Mouse (Mus musculus): ENCODE data around the gene Gga3.

The Gga3 gene

DNA sequence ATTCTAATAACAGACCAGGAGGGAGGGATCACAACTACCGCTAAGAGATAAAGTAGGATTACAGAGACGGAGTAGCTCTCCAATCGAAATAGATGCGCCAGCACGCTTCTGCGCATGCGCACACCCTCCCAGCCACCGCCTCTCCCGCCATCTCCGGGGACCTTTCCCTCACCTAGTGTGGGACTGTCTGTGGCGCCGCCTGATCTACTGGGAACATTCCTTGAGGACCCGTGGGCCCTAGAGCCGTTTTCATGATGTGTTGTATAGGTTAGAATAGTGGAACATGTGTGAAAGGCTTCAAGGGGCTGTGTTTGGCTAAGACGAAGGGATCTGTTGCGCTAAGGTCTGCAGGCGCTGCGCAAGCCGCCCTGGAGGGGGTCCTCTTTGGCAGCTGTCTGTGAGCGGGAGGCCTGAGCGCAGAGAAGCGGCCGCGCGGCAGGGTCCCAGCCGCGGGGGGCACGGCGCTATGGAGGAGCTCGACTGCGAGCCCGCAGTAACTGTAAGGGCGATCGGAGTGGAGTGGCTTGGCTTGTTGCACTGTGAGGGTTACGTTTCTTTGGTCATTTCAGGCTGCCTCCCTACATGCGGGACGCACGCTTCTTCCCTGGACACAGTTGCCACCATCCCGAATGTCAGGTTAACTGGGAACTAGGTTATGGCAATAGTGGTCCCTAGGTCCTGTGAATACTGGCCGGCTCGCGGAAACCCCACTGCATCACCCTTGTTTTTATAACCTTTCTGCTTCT is 39.6 kb downstream of the Gga3 start, which contains the start of gene Nup85:
Gene Nup85 (plus strand): TSS at position 371 of the 746 bp plus-strand sequence.
- peak; percentile 92 to 98 for DNase-seq (ENCODE audit: low spot score in 2 of 2)

DNA sequence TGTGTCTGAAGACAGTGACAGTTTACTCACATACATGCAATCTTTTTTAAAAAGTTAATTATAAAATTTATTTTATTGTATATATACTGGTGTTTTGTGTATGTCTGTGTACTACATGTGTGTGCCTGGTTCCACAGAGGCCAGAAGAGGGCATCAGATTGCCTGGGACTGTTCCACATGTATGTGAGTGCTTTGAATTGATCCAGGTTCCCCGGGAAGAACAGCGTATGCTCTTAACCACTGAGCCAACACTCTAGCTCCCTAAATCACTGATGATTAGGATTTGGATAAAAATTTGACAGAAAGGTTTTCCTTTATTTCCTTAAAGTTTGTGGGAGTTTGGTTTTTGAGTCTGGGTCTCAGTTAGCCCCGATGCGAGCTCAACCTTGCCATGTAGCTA is 40.4 kb downstream of the Gga3 start:
- no peak for DNase-seq (ENCODE audit: low spot score in 2 of 2)

DNA sequence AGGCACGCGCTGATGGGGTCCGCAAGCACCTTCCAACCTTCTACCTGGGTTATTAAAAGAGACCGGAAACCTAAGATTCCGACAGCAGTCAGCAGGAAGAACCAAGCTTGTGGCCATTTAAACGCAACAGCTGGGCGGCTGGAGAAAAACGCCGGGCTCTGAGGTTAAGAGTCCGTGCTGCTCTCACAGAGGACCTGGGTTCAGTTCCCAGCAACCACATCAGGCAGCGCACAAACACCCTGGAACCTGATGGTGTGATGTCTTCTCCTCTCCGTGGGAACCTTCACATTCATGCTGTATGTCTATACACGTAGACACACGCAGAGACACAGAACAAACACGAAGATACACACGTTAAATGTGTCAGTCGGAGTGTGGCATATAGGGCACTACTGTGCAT is 48.1 kb downstream of the Gga3 start:
- DNase-seq (ENCODE audit: low spot score in 2 of 2), result no peak

DNA sequence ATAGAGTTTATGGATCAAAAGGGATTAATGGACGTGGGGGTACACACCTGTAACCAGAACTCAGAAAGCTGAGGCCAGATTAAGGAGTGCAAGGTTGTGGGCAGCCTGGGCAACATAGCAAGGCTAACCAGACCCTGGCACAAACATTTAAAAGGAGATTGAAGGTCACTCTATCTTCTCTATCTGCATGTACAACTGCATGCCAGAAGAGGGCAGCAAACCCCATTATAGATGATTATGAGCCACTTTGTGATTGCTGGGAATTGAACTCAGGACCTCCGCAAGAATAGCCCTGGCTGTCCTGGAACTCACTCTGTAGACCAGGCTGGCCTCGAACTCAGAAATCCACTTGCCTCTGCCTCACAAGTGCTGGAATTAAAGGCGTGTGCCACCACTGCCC is 51.1 kb downstream of the Gga3 start:
- peak in 1 of 2 experiments; percentile 20 for DNase-seq (ENCODE audit: low spot score in 2 of 2)

DNA sequence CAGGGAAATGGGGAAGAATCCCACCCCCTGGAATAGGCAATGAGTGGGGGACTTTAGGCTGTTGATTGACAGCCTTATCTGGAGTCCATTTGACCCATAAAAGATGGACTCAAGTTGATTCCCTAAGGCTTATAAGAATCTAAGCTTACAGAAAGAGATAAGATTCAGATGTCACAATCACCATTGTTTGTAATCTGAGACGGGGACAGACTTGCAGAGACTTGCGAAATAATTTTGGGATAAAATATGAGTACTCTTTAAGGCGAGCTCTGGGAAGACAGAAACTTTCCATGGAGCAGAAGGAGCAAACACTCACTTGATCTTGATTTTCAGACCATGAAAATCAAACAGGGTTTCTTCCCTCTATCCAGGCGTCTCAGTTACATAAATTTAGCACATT is 60.3 kb downstream of the Gga3 start:
- no peak for DNase-seq (ENCODE audit: low spot score in 2 of 2)

DNA sequence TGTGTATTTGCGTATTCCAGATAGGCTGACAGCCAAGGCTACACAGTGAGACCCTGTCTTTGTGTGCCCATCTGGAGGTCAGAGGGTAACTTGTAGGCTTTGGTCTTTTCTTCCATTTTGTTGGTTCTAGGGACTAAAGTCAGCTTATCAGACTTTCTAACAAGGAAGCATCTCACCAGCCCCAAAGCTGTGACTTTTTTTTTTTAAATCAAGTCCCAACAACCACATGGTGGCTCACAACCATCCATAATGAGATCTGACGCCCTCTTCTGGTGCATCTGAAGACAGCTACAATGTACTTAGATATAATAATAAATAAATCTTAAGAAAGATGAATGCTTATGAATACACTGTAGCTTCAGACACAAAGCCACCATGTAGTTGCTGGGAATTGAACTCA is 65.8 kb downstream of the Gga3 start:
- no peak for DNase-seq (ENCODE audit: low spot score in 2 of 2)

DNA sequence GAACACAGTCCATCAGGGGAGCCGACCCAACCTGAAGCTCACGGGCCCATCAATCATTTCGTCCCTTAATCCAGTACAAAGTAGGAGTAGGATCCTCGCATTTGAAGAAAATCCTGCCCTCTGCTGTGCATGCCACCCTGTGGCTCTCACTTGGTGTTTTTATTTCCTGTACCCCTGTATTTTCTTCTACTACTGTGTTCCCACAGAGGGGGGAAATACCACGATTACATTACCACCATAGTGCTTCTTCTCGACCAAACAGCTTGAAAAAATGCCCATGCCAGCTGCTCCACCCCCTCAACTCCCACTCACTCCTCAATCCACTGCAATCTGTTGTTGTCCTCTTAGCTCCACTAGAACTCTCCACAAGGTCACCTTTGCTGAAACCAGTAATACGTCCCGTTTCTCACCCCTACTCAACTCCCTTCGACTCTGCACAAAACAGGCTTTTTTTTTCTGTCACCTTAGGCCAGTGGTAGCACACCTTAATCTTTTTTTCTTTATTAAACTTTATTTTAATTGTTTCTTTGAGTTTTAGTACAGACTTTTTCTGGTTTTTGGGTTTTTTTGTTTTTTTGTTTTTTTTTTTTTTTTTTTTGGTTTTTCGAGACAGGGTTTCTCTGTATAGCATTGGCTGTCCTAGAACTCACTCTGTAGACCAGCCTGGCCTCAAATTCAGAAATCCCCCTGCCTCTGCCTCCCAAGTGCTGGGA is 66.8 kb downstream of the Gga3 start:
- peak in 1 of 2 experiments; percentile 23 for DNase-seq (ENCODE audit: low spot score in 2 of 2)

DNA sequence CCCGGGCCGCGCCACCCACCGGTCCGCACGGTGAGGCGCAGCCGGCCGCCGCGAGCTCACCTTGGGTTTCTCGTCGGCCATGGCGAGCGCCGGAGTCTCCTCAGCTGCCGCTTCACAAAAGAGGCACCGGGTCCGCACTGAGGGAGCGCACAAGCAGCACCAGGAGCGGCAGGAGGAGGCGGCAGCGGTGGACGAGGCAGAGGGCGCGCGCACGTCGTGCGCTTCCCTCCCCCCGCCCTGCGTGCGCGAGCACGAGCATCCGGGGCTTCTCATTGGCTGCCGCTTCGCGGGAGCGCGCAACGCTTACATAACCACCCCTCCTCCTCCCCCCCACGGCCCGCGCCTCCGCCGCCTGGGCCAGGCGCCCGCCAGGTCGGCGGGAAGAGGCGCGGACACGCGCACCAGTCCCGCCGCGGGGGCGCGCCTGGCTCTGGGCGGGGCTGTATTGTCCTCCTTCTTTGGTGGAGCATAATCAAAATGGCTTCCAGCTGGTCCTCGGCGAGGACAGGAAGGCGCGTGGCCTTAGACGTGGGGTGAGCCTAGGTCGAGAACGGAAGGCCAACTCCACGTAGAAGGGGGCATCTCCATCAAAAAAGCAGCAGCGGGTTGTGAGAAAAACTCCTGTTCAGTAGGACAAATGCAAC is 67.7 kb downstream of the Gga3 start, which contains the start of gene Sumo2:
Gene Sumo2 (minus strand): TSS at position 239 of the 644 bp plus-strand sequence.
- peak; percentile 98 to 99 for DNase-seq (ENCODE audit: low spot score in 2 of 2)

DNA sequence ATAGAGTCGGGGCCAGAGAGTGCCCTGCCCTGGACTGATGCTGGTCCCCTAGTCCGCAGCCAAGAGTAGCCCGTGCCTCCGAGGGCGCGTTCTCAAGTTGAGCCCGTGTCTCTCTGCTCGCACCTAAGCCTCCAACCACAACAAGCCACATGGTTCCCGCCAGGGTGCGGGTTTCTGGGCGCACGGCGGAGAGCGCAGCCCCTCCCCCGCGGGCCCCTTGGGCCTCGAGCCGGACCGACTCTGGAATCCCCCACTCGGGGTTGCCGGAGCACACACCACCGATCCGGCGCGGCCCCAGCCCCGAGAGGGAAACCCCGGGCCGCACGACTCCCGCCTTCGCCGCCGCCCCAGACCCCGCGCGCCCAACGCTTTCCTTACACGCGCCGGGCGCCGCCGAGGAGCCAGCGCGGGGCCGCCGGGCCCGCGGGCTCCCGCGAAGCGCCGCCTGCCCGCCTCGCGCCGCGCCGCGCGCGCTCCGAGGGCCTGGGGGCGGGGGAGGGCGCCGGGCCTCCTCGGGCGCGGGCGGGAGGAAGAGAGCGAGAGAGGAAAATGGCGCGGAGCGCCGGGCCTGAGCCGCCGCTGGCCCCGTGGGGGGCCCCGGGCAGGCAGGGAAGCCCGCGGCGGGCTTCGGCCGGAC is 68.3 kb downstream of the Gga3 start:
- peak; percentile 59 to 67 for DNase-seq (ENCODE audit: low spot score in 2 of 2)

DNA sequence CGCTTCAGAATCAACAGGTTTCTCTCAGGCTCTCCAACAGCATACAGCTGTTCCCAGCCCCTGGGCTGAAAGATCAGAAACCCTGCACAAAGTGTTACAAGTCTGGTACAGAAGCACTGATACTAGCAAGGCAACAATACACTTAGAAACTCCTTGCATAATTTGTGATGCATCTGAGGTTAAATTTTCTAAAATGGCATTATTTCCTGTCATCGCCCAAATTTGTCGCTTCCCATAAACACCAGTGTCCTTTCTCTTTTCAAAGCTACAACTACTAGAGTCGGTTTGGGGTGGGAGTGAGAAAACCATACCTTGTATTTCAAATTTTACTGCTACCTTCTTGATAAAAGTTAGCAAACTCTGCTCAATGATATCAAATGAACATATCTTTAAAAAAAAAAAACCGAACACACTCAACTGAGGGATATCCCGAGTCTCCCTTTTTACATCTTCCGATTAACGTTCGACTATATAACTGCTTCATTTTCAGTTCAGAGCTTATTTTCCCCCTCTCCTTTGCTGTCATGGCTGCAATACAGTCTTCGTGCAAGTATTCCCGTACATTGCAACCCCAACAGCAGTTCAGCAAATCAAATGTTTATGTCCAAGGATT is 69.0 kb downstream of the Gga3 start:
- DNase-seq (ENCODE audit: low spot score in 2 of 2), result no peak

Measured in thymus, postnatal 10 days (tissue).